Mouse (Mus musculus) heart, embryonic 10.5 days (tissue): ENCODE data around the gene Kiz. TPM values are rescaled to one million over a fixed set of nuclear protein-coding genes. Genes with fewer than 3 reads are reported as not detected.

Experiments
- DNase-seq: peaks from one replicate; pipeline ENCODE4 v3.0.0-alpha.2; 2017; ENCODE audit warnings: low spot score
- H3K27ac ChIP-seq: fragments of 300-500 bp; sonication (generic); 2 replicates; pipeline ENCODE4 v1.5.1; 2016; ENCODE audit warnings: mild to moderate bottlenecking
- H3K27me3 ChIP-seq: fragments of 300-500 bp; sonication (generic); 2 replicates; pipeline ENCODE4 v1.6.1; 2016; ENCODE audit warnings: mild to moderate bottlenecking; ENCODE audit not compliant: poor library complexity, insufficient read depth, severe bottlenecking
- H3K36me3 ChIP-seq: fragments of 300-500 bp; sonication (generic); 2 replicates; pipeline ENCODE4 v1.6.1; 2016; ENCODE audit warnings: mild to moderate bottlenecking, moderate library complexity
- H3K4me1 ChIP-seq: fragments of 300-500 bp; sonication (generic); 2 replicates; pipeline ENCODE4 v1.6.1; 2016; ENCODE audit warnings: mild to moderate bottlenecking
- H3K4me3 ChIP-seq: fragments of 300-500 bp; sonication (generic); 2 replicates; pipeline ENCODE4 v1.5.1; 2016; ENCODE audit warnings: mild to moderate bottlenecking, moderate library complexity
- H3K9me3 ChIP-seq: fragments of 300-500 bp; sonication (generic); 2 replicates; pipeline ENCODE4 v1.6.1; 2016; ENCODE audit warnings: mild to moderate bottlenecking, moderate library complexity
- WGBS: fragments of 180-500 bp; shearing (Covaris S2); methylation state at CpG from one replicate; pipeline ENCODE4 v1.1.7; 2016; 5-methylcytosine and 5-hydroxymethylcytosine counted together
- polyA plus RNA-seq: library from polyadenylated mRNA; unstranded; fragments of >200 nt; fragmentation: Nextera tagmentation; extraction: Ambion mirVana; gene quantifications from 2 replicates; pipeline ENCODE4 v1.2.1, GENCODE M21; 2016

Gene Kiz
- polyA plus RNA-seq, 1 experiment from 2014 or later, result 20.8 TPM

- WGBS, result 65% methylated on average over 3 of the region's 3 CpGs
- Histone ChIP-seq H3K36me3 (peaks cover 10% of the 10 kb centered on the region; the same call in 1 of the 2 replicates), H3K4me3 (peak overlapping the region; percentile 88), H3K27ac (peak overlapping the region; percentile 97), H3K9me3 (no peaks in the 10 kb centered on the region), H3K27me3 (no peaks in the 10 kb centered on the region), H3K4me1 (peaks cover 8% of the 10 kb centered on the region; the same call in 1 of the 2 replicates)
- no peak for DNase-seq
Measured at GRCm38 (mm10) chr2:147011474-147012140, 155.9 kb downstream of the Kiz start.

- Histone ChIP-seq H3K36me3 (peaks cover 11% of the 10 kb centered on the region; the same call in 1 of the 2 replicates), H3K27me3 (no peaks in the 10 kb centered on the region), H3K27ac (peak overlapping the region; percentile 97), H3K4me1 (peaks cover 8% of the 10 kb centered on the region; the same call in 1 of the 2 replicates), H3K4me3 (peak overlapping the region; percentile 88), H3K9me3 (no peaks in the 10 kb centered on the region)
- no peak for DNase-seq
- WGBS, result 53% methylated on average over 7 of the region's 7 CpGs
Measured at GRCm38 (mm10) chr2:147012141-147012622, 156.5 kb downstream of the Kiz start.

- Histone ChIP-seq H3K4me1 (peaks cover 8% of the 10 kb centered on the region; the same call in 1 of the 2 replicates), H3K27ac (peak within 1 kb of the TSS; percentile 97), H3K36me3 (peaks cover 11% of the 10 kb centered on the region; the same call in 1 of the 2 replicates), H3K9me3 (no peaks in the 10 kb centered on the region), H3K4me3 (peak within 1 kb of the TSS; percentile 88), H3K27me3 (no peaks in the 10 kb centered on the region)
- under 1% methylated on average over 37 of the region's 37 CpGs for WGBS
- DNase-seq, result peak; percentile 97
Measured at GRCm38 (mm10) chr2:147012623-147013184, 157.0 kb downstream of the Kiz start, which contains the start of gene Xrn2. Gene Xrn2 (plus strand): TSS chr2:147012996.

- peak overlapping the region; percentile 88 for H3K4me3 ChIP-seq
- no peaks in the 10 kb centered on the region for H3K9me3 ChIP-seq
- peak; percentile 93 for DNase-seq
- 0% methylated on average over 59 of the region's 59 CpGs for whole genome bisulfite sequencing
- H3K4me1 ChIP-seq, result peaks cover 8% of the 10 kb centered on the region; the same call in 1 of the 2 replicates
- peak overlapping the region; percentile 97 for H3K27ac ChIP-seq
- H3K27me3 ChIP-seq, result no peaks in the 10 kb centered on the region
- peaks cover 11% of the 10 kb centered on the region; the same call in 1 of the 2 replicates for H3K36me3 ChIP-seq
Measured at GRCm38 (mm10) chr2:147013194-147013969, 157.7 kb downstream of the Kiz start.

GRCm38 (mm10) chr2:147014101-147014886 is 158.6 kb downstream of the Kiz start:
- 27% methylated on average over 15 of the region's 15 CpGs for WGBS
- Histone ChIP-seq H3K4me1 (peaks cover 8% of the 10 kb centered on the region; the same call in 1 of the 2 replicates), H3K27ac (peak overlapping the region; percentile 97), H3K4me3 (peak overlapping the region; percentile 88), H3K9me3 (no peaks in the 10 kb centered on the region), H3K27me3 (no peaks in the 10 kb centered on the region), H3K36me3 (peaks cover 11% of the 10 kb centered on the region; the same call in 1 of the 2 replicates)
- no peak for DNase-seq

Other genes with a start within 250 kb of the Kiz start
- 65.4 and 74.8 TPM in 2 replicates for gene Xrn2, start 157.1 kb downstream of the Kiz start, polyA plus RNA-seq
- gene Nkx2-4, start 229.6 kb downstream of the Kiz start, polyA plus RNA-seq, result not detected in 2 replicates